Mouse (Mus musculus): ENCODE data around the gene Hsd17b2.
A peak's percentile ranks its signal among the peaks of the same experiment; 100 is the strongest.
"Not testable (repeated sequence)": the region's sequence is repeated elsewhere in the genome, so short reads cannot be mapped to it uniquely, and the experiment has no call there.

Hsd17b2 gene

DNA sequence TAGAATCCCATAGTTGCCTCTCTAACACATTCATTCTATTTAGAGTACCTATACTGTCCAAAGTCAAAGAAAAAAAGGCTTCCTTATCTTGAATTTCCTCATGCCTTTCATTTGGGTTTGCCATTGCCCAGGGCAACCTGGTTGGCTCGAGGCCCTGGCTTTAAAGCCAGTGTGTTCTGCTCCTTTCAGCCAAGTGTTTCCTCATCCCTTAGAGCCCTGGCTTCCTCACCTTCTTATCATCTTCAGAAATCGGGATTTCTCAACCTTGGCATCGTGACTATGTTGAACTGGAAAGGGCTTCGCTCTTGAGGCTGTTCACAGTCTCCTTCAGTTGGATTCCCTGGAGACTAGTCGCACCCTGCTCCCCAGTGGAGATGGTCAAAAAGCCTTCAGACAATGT is 12.9 kb downstream of the Hsd17b2 start:
- no peak for DNase-seq (ENCODE audit: low read depth, low spot score)

DNA sequence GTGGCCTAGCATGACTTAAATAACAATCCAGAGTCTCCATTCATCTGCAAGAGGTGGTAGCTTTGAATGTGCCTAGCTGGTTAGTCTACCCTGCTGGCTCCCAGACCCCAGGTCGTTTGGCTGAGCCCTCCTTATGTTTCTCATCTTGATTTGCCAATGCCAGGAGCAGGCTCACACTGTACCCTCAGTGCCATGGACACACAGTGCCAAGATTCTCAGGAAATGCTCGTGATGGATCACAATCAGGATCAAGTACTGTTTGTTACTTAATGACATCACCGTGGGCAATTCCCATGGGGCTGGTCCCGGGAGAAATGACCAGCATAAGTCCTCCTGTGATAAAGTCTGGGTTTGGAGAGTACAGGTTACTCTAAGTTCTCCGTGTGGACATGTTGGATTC is 14.2 kb downstream of the Hsd17b2 start:
- no peak for DNase-seq (ENCODE audit: low read depth, low spot score)

GRCm38 (mm10) chr8:117718152-117718860 is 16.6 kb downstream of the Hsd17b2 start:
- DNase-seq (ENCODE audit: low read depth, low spot score), result no peak

DNA sequence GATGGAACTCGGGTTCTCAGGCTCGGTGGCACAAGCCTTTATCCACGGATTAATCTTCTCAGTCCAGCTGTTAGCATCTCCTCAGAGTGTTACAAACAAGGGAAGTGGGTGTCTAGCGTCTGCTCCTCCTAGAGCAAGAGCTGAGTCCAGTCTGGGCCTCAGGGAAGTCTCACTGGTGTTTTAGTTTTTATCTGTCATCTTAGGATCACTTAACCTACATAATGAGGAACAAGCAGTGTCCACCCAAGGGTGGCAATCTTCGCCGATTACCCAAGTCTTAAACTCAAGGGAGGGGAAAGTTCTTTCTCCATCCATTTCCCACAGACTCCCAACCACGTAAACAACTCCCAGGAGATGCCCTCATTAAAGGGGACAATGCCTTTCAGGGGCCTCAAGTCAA is 24.8 kb downstream of the Hsd17b2 start:
- no peak for DNase-seq (ENCODE audit: low read depth, low spot score)

GRCm38 (mm10) chr8:117727561-117727960 is 25.9 kb downstream of the Hsd17b2 start:
- DNase-seq (ENCODE audit: low read depth, low spot score), result peak; percentile 64

- no peak for DNase-seq (ENCODE audit: low read depth, low spot score)
Observed at GRCm38 (mm10) chr8:117728234-117728633, 26.5 kb downstream of the Hsd17b2 start.

DNA sequence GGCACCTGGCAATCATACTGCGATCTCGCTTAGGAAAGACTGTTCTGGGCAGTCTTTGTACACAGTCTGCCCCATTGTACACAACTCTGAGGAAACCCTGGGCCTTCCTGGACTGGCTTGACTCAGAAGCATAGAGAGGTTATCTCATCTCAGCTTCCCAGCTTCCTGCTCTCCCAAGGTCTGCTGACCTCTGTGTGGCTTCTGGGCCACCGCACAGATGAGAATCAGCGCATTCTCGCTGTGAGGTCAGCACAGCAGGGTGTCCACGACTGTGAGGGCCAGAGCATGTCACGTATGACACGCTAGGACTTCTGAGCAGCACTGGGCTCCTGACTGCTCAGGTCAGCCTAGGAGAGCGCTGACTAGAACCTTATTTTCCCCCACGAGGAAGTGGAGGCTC is 29.3 kb downstream of the Hsd17b2 start:
- DNase-seq (ENCODE audit: low read depth, low spot score), result no peak

- no peak for DNase-seq (ENCODE audit: low read depth, low spot score)
Observed at GRCm38 (mm10) chr8:117736657-117737175, 35.0 kb downstream of the Hsd17b2 start.

GRCm38 (mm10) chr8:117738206-117738605 is 36.5 kb downstream of the Hsd17b2 start:
- not testable (repeated sequence) for DNase-seq (ENCODE audit: low read depth, low spot score)

DNA sequence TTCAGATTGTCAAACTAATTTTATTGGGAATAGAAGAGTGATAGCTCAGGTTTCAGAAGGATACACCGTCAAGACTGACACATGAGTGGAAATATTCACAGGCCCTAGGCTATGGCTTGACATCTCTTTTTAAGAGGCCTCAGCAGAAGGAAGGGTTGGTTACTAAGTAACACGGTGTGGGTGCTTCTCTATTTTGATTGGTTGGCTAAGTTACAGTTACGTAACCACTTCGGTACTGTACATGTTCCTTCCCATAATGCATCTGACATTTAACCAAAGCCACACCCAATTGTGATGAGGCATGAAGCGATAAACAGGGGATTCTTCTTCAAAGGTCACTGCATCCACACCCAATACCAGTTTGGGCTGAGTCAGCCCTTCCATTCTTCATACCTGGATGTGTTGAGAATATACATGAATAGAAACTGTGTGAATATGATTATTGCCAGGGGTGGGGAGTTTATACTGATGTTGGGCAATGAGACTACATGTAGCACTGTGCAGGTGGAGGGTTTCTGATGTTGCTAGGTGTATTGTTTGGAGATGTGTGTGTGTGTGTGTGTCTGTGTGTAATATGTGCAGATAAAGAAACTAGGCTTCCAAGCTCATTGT is 38.8 kb downstream of the Hsd17b2 start:
- DNase-seq (ENCODE audit: low read depth, low spot score), result peak; percentile 29

DNA sequence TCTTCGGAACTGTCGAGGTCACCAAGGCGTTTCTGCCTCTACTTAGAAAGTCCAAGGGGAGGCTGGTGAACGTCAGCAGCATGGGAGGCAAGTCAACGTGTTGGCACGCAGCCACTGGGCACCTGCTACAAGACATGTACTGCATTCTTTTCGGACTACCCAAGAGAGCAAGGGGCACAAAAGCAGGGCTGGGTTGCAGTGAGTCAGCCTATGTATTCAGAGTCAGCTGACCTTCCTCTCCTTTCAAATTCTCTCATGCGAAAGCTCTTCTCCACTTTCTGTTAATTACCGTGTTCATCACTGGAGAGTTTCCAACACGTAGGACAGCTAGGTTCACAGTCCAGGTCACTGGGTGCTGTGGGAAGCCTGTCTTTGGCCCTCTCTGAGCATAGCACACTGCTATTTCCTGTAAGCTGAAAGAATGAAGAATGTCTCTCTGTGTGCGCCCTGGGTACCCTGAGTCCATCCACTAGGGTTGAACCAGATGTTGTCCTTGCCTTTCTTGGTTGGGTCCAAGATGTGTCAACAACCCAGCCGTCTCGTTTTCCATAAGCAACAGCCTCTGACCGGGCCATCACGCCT is 40.8 kb downstream of the Hsd17b2 start:
- DNase-seq (ENCODE audit: low read depth, low spot score), result no peak

- no peak for DNase-seq (ENCODE audit: low read depth, low spot score)
Observed at GRCm38 (mm10) chr8:117746651-117747050, 44.9 kb downstream of the Hsd17b2 start.

GRCm38 (mm10) chr8:117747428-117747827 is 45.7 kb downstream of the Hsd17b2 start:
- DNase-seq (ENCODE audit: low read depth, low spot score), result peak; percentile 96

DNA sequence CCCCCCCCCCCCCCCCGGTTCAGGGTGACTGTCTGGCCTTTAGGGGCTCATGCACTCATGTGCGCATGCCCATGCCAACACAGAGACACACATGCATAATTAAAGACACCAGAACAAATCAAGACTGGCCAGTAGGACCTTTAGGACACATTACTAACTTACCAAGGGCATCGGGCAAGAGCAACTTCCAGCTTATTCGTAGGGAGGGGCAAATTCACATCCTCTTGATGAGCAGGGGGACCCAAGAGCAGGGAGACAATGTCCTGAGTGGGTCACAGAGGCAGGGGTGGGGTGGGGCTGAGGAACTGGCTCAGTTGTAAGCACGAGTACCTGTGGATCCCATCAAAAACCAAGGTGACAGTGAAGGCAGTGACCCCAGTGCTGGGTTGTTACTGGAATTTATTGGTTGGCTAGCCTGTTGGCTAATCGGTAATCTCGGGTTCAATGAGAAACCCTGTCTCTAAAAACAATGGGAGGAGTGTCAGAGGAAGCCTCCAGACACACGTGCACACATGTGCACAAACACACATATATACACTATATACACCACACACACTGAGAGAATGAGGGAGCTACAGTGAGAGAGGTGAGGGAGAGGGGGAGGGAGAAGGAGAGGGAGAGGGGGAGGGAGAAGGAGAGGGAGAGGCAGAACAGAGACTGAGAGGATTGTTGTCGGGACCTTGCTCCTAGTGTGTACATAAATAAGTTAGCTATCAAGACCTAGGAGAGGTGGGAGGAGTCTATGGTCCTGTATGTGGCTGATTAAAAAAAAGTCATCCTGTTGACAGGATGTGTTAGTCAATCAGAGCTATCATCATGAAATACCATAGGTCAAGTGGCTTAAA is 46.4 kb downstream of the Hsd17b2 start:
- DNase-seq (ENCODE audit: low read depth, low spot score), result peak; percentile 51

GRCm38 (mm10) chr8:117749436-117749835 is 47.7 kb downstream of the Hsd17b2 start:
- peak; percentile 77 for DNase-seq (ENCODE audit: low read depth, low spot score)

- no peak for DNase-seq (ENCODE audit: low read depth, low spot score)
Observed at GRCm38 (mm10) chr8:117757900-117758299, 56.2 kb downstream of the Hsd17b2 start.

DNA sequence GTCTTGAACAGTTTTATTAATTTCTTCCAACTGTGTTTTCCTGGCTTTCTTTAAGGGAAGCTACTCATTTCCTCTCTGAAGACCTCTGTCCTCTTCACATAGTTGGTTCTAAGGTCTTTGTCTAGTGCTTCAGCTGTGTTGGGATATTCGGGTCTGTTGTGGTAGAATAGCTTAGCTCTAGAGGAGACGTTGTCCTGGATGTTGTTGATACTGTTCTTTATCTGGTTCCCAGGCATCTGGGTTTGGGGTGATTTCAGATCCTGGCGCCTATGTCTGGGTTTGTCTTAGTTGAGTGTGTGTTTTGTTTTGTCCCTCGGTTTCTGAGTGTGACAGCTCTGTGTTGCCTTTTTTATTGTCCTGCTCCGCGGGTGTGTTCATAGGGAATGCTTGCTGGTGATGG is 61.1 kb downstream of the Hsd17b2 start:
- DNase-seq (ENCODE audit: low read depth, low spot score), result no peak

- no peak for DNase-seq (ENCODE audit: low read depth, low spot score)
Observed at GRCm38 (mm10) chr8:117764625-117765024, 62.9 kb downstream of the Hsd17b2 start.

DNA sequence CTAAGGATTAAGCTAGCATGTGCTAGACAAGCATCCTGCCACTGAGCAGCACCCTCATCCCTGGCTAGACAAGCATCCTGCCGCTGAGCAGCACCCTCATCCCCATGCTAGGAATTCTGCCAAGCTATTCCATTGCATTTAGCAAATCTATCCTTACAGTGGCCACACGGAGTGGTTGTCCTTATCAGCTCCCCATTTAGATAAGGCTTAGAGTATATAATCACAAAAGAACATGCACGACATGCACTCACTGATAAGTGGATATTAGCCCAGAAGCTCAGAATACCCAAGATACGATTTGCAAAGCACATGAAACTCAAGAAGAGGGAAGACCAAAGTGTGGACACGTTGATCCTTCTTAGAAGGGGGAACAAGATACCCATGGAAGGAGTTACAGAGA is 64.2 kb downstream of the Hsd17b2 start:
- no peak for DNase-seq (ENCODE audit: low read depth, low spot score)

GRCm38 (mm10) chr8:117768971-117769370 is 67.3 kb downstream of the Hsd17b2 start:
- DNase-seq (ENCODE audit: low read depth, low spot score), result no peak

DNA sequence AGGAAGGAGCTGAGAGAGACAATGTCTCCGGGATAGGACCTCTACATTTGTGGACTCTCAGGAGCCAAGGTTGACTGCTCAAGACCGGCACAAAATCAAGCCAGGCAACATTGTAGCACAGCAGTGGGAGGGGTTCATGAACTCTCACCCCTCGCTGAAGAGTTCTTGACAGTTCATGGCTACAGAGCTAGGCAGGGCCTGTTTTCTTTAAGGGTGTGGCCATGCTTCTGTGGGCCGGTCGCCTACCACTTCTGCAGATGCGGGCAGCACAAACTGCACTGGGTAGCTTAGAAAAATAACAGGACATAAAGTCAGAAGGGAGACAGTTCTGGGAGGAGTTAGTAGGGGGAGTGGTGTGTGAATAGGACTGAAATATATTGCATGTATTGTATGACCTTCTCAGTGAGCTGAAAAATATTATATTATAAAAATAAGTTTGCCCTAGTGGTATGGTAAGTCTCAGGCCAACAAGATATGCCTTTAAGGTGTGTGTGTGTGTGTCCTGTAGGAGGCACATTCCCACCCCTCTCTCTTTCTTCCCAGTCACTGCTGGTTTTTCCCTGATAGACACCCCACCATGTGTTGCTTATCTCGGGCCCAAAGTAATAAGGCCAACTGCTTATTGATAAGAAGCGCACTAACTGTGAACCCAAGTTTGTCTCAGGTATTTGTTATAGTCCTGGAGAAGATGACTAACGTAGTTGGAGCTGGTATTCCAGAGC is 69.6 kb downstream of the Hsd17b2 start:
- DNase-seq (ENCODE audit: low read depth, low spot score), result no peak
